ENCODE assay signal across 13 mouse cellular contexts in genomic region chr13:45748691-45749090, GRCm38 (mm10).
DNase-seq lines count a peak whose midpoint lies in the region; ATAC-seq and TF ChIP-seq lines count a peak whose summit lies in the region.
"Had no signal": no experiment of that assay in that cellular context is flagged by ENCODE, and none has a peak within 500 bp of the region (broad histone marks: within the 10 kb centered on the region; RNA-seq: fewer than 3 reads in every experiment).

No protein-coding gene starts in this region.

- no peaks in the 10 kb centered on the region for H3K9me3 ChIP-seq in intestine, embryonic 16.5 days (ENCODE audit: control insufficient read depth, low read length)

- H3K27ac ChIP-seq in kidney, adult 2 months (ENCODE audit: insufficient read depth, low read depth, low read length) = no peak overlapping the region
- peak overlapping the region; percentile 73 for H3K27ac ChIP-seq in heart, adult 2 months
- peak overlapping the region; percentile 56 for H3K27ac ChIP-seq in intestine, embryonic 16.5 days (ENCODE audit: low read length)
- H3K27ac ChIP-seq: hindbrain, postnatal 0 days; liver, embryonic 14.5 days had no signal

- 53% methylated on average over 4 of the region's 4 CpGs for WGBS in kidney, adult 2 months
- WGBS in heart, adult 2 months = 29% methylated on average over 4 of the region's 4 CpGs
- WGBS in intestine, embryonic 16.5 days = 50% methylated on average over 4 of the region's 4 CpGs

- H3K79me2 ChIP-seq in heart, adult 2 months (replicated peaks; ENCODE audit: control insufficient read depth, insufficient read depth, low read length) = no peaks in the 10 kb centered on the region

- H3K4me2 ChIP-seq in intestine, embryonic 16.5 days (ENCODE audit: low read depth, low read length) = no peak overlapping the region

- peak; percentile 13 for DNase-seq in kidney, adult 2 months
- no peak for DNase-seq in kidney, postnatal 25 days
- DNase-seq in MN1 (ENCODE audit: low spot score) = peak; percentile 21
- DNase-seq in heart, adult 2 months = peak; percentile 38 to 43
- no peak for DNase-seq in right cerebral cortex, postnatal 36 days (ENCODE audit: low spot score in 2 of 2)
- DNase-seq: adrenal gland, postnatal 36 days; cerebellum, adult 8-10 months; midbrain, embryonic 14.5 days had no signal

- peak; percentile 74 for ATAC-seq in intestine, embryonic 16.5 days
- ATAC-seq in frontal cortex, adult (ENCODE audit: low TSS enrichment) = no peak
- ATAC-seq in inflammation-experienced regulatory T-cells, adult 6 months = no peak
- ATAC-seq: hindbrain, postnatal 0 days had no signal

- H3K36me3 ChIP-seq in kidney, adult 2 months (ENCODE audit: control insufficient read depth, insufficient read depth, low read length) = no peaks in the 10 kb centered on the region
- peaks cover 6% of the 10 kb centered on the region for H3K36me3 ChIP-seq in heart, adult 2 months (ENCODE audit: control insufficient read depth, insufficient read depth, low read length)
- H3K36me3 ChIP-seq in intestine, embryonic 16.5 days (ENCODE audit: control insufficient read depth, insufficient read depth, low read length) = no peaks in the 10 kb centered on the region

- TF ChIP-seq EP300 in heart, adult 2 months (IDR thresholded peaks at IDR 0.05; ENCODE audit: insufficient read depth, low read depth, low read length) = no peak

- intact Hi-C loops in heart, adult 2 months (cut with DNase I) = no loop called here

- no peaks in the 10 kb centered on the region for H3K27me3 ChIP-seq in kidney, adult 2 months (replicated peaks; ENCODE audit: control insufficient read depth, insufficient read depth, low read length)
- no peaks in the 10 kb centered on the region for H3K27me3 ChIP-seq in heart, adult 2 months (ENCODE audit: control insufficient read depth, insufficient read depth, low read length)
- H3K27me3 ChIP-seq in intestine, embryonic 16.5 days (replicated peaks; ENCODE audit: control insufficient read depth, insufficient read depth, low read length) = no peaks in the 10 kb centered on the region

- H3K4me3 ChIP-seq in kidney, adult 2 months (ENCODE audit: insufficient read depth, low read depth, low read length) = no peak overlapping the region
- H3K4me3 ChIP-seq in heart, adult 2 months = no peak overlapping the region
- H3K4me3 ChIP-seq in intestine, embryonic 16.5 days (ENCODE audit: low read length) = no peak overlapping the region

- no peak overlapping the region for H3K9ac ChIP-seq in heart, adult 2 months (ENCODE audit: low read depth, low read length)
- no peak overlapping the region for H3K9ac ChIP-seq in intestine, embryonic 16.5 days (ENCODE audit: low read depth, low read length)
- H3K9ac ChIP-seq: liver, embryonic 14.5 days had no signal

- no peak for TF ChIP-seq CTCF in kidney, adult 2 months (conservative IDR thresholded peaks at IDR 0.05; ENCODE audit: insufficient read depth, insufficient read length, low read depth, low read length)
- TF ChIP-seq CTCF in heart, adult 2 months (IDR thresholded peaks at IDR 0.05) = no peak

- peaks cover 4% of the 10 kb centered on the region; the same call in 1 of the 2 replicates for H3K4me1 ChIP-seq in kidney, adult 2 months (ENCODE audit: control insufficient read depth, insufficient read depth, low read length)
- H3K4me1 ChIP-seq in heart, adult 2 months (ENCODE audit: control insufficient read depth, insufficient read depth, low read length) = peaks cover 14% of the 10 kb centered on the region
- H3K4me1 ChIP-seq in intestine, embryonic 16.5 days (ENCODE audit: control insufficient read depth, insufficient read depth, low read length) = peaks cover 15% of the 10 kb centered on the region; the same call in 1 of the 2 replicates

- TF ChIP-seq POLR2A in kidney, adult 2 months (IDR thresholded peaks at IDR 0.05; ENCODE audit: low read depth, low read length) = no peak
- TF ChIP-seq POLR2A in heart, adult 2 months (IDR thresholded peaks at IDR 0.05; ENCODE audit: insufficient read depth, low read depth, low read length) = no peak

Comparison
In these comparisons a context has a peak if more than half of its experiments do, and no peak if none do; other contexts are left out.
1. DNase-seq: peak in kidney, adult 2 months (single experiment), MN1 (single experiment) and heart, adult 2 months (2 of 2); none in kidney, postnatal 25 days (0 of 2) and right cerebral cortex, postnatal 36 days (0 of 2).